Mouse (Mus musculus) embryonic stem cell, embryonic (primary cell): ENCODE measurements at regions not wholly inside any gene's neighbourhood (a gene's known extent, or its start where the extent isn't known, plus 50 kb on each side); places are given as distances from the start of the nearest gene placed in this dataset.

Experiments
- CTCF ChIA-PET, 4 experiments: fragments of 300-600 bp in 2 of 4; fragments of 350-600 bp in 2 of 4; sonication (Branson Sonifier 250); formaldehyde crosslinking; loops; one replicate each; lab custom pipeline; 2022; ENCODE audit warnings: inconsistent platforms in 2 of 4; lab: Charles Lee
- POLR2A ChIA-PET, 4 experiments: fragments of 300-600 bp in 2 of 4; fragments of 350-600 bp in 2 of 4; sonication (Branson Sonifier 250); formaldehyde crosslinking; loops; one replicate each; lab custom pipeline; 2022; ENCODE audit warnings: antibody characterized with exemption in 4 of 4, inconsistent platforms in 1 of 4; lab: Charles Lee

GRCm38 (mm10) chr10:112863808-112864207 lies 65.0 kb downstream of the Atxn7l3b start:
- ChIA-PET POLR2A (no interaction called here), CTCF (no interaction called here)

GRCm38 (mm10) chr10:112863375-112863774 lies 65.4 kb downstream of the Atxn7l3b start:
- ChIA-PET CTCF (no interaction called here), POLR2A (no interaction called here)

GRCm38 (mm10) chr10:112851997-112852396 lies 76.8 kb downstream of the Atxn7l3b start:
- ChIA-PET POLR2A (no interaction called here), CTCF (no interaction called here)

GRCm38 (mm10) chr10:112846225-112846624 lies 82.6 kb downstream of the Atxn7l3b start:
- ChIA-PET POLR2A (no interaction called here), CTCF (no interaction called here)

- POLR2A ChIA-PET: no interaction called here
These were observed 91.3 kb downstream of the Atxn7l3b start for GRCm38 (mm10) chr10:112837400-112838035.

GRCm38 (mm10) chr10:112835970-112836369 lies 92.8 kb downstream of the Atxn7l3b start:
- ChIA-PET POLR2A (no interaction called here), CTCF (no interaction called here)

More at GRCm38 (mm10) chr10:112837400-112838035, 91.3 kb downstream of the Atxn7l3b start:
- CTCF ChIA-PET: no interaction called here

GRCm38 (mm10) chr10:112835508-112835907 lies 93.3 kb downstream of the Atxn7l3b start:
- CTCF ChIA-PET: no interaction called here
- POLR2A ChIA-PET: no interaction called here

GRCm38 (mm10) chr10:112810181-112810580 lies 118.6 kb downstream of the Atxn7l3b start:
- ChIA-PET POLR2A (interaction anchor here in 1 of 4 experiments (0.7 to 1.2 kb wide), 2 partner anchors 86 to 1001 kb away, joined by 3 to 4 read pairs; no protein-coding TSS in a partner anchor), CTCF (interaction anchor here in 1 of 4 experiments (0.6 kb wide), 2 partner anchors 509 to 786 kb away, joined by 3 to 5 read pairs; no protein-coding TSS in a partner anchor)

GRCm38 (mm10) chr10:112803557-112803956 lies 125.2 kb downstream of the Atxn7l3b start:
- ChIA-PET POLR2A (interaction anchor here in 1 of 4 experiments (0.6 kb wide), 1 partner anchor 249 kb away, joined by 10 read pairs; no protein-coding TSS in a partner anchor), CTCF (interaction anchor here in 1 of 4 experiments (0.9 kb wide), 1 partner anchor 1511 kb away, joined by 4 read pairs; no protein-coding TSS in a partner anchor)

- POLR2A ChIA-PET: no interaction called here
- CTCF ChIA-PET: no interaction called here
These were observed 127.2 kb downstream of the Atxn7l3b start for GRCm38 (mm10) chr10:112801560-112801959.

GRCm38 (mm10) chr10:112798603-112799002 lies 130.2 kb downstream of the Atxn7l3b start:
- CTCF ChIA-PET: interaction anchor here in 1 of 4 experiments (0.7 kb wide), 1 partner anchor 1986 kb away, joined by 3 read pairs; no protein-coding TSS in a partner anchor
- POLR2A ChIA-PET: no interaction called here

- POLR2A ChIA-PET: no interaction called here
- CTCF ChIA-PET: no interaction called here
These were observed 130.7 kb downstream of the Atxn7l3b start for GRCm38 (mm10) chr10:112798090-112798489.

GRCm38 (mm10) chr10:112795938-112796337 lies 132.9 kb downstream of the Atxn7l3b start:
- ChIA-PET POLR2A (no interaction called here), CTCF (no interaction called here)

- POLR2A ChIA-PET: no interaction called here
- CTCF ChIA-PET: no interaction called here
These were observed 133.3 kb downstream of the Atxn7l3b start for GRCm38 (mm10) chr10:112795473-112795872.

- ChIA-PET POLR2A (no interaction called here), CTCF (no interaction called here)
These were observed 140.6 kb downstream of the Atxn7l3b start for GRCm38 (mm10) chr10:112788236-112788635.

GRCm38 (mm10) chr10:112774262-112774661 lies 154.5 kb downstream of the Atxn7l3b start:
- POLR2A ChIA-PET: no interaction called here
- CTCF ChIA-PET: no interaction called here

GRCm38 (mm10) chr10:112746683-112747082 lies 182.1 kb downstream of the Atxn7l3b start:
- POLR2A ChIA-PET: no interaction called here
- CTCF ChIA-PET: no interaction called here

- ChIA-PET POLR2A (interaction anchor here in 1 of 4 experiments (0.7 kb wide), 1 partner anchor 95 kb away, joined by 5 read pairs; no protein-coding TSS in a partner anchor), CTCF (no interaction called here)
These were observed 185.3 kb downstream of the Atxn7l3b start for GRCm38 (mm10) chr10:112743527-112743926.

- ChIA-PET CTCF (no interaction called here), POLR2A (no interaction called here)
These were observed 186.7 kb downstream of the Atxn7l3b start for GRCm38 (mm10) chr10:112742123-112742522.
